Mouse (Mus musculus): ENCODE measurements around the gene Olfr370.

DNA sequence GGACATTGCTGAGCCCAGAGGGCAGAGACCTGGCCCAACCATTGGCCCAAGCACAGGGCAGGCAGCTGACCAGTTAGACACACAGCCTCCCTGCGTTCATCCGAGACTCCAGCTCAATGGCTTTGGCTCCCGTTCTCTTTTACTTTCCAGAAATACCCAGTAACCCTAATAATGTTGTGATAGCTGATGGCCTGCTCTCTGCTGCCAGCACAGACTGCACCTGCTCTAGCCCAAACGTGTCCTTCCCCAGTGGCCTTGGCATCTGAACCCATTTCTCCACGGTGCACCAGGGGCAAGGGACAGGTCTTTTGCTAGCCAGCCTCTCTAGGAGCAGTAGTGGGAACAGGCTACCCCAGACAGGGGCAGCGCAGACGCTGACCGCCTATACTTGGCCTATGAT, 45.2 kb downstream of the Olfr370 start:
- no peak for TF ChIP-seq EP300 (IDR thresholded peaks at IDR 0.05; ENCODE audit: low read depth)
- no peak for TF ChIP-seq CTCF (IDR thresholded peaks at IDR 0.05; ENCODE audit: low read depth)

Measured in heart, postnatal 0 days (tissue).